Mouse (Mus musculus): Measurements from ENCODE around the gene Rnf146.
"Not testable (repeated sequence)": the region's sequence is repeated elsewhere in the genome, so short reads cannot be mapped to it uniquely, and the experiment has no call there.

The Rnf146 gene

GRCm38 (mm10) chr10:29362197-29362900 lies at the start of gene Rnf146:
Gene Rnf146 (minus strand): TSS chr10:29362442.
- no peak for DNase-seq (ENCODE audit: low spot score in 2 of 2)

DNA sequence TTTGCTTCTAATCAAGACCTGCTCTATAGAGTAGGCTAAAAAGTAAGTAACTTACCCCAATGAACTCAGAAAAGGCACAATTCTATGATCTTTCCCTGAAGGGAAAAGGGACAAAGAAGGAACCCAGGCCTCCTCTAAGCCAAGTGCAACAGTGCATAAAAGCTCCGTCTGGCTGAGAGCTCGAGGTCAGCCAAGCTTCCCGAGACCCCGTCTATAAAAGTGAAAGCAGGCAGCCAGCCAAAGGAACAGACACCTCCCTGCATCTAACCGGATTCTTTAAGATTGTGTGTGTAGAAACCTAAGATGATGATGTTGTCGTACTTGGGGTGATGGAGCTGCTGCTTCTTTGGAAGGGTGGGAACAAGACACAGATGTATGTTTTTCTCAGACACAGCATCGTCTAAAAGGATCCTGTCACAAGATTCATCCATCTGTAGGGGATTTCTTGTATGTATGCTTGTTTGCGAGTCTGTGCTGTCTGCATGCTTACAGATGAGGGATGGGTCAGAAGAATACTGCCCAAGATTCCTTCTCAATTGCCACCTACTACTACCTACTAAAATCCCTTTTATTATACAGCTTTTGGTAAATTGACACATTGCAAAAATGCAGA lies 40.5 kb upstream of the Rnf146 start:
- DNase-seq (ENCODE audit: low spot score in 2 of 2) = no peak

DNA sequence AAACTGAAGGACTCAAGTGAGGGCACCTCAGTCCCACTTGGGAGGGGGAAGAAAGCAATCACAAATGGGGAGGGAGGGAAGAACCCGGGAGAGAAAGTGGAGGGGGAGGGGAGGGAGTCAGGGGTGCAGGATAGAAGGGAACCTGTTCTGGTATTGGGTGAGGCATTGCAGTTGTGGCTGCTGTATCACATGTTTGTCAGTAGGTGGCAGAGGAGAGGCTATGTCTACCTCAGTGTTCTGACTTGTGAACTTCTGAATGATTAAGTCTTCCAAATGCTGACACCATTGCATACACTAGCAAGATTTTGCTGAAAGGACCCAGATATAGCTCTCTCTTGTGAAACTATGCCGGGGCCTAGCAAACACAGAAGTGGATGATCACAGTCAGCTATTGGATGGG lies 32.6 kb upstream of the Rnf146 start:
- DNase-seq (ENCODE audit: low spot score in 2 of 2) = not testable (repeated sequence)

- DNase-seq (ENCODE audit: low spot score in 2 of 2) = no peak
Measured at GRCm38 (mm10) chr10:29381558-29381957, 19.3 kb upstream of the Rnf146 start.

DNA sequence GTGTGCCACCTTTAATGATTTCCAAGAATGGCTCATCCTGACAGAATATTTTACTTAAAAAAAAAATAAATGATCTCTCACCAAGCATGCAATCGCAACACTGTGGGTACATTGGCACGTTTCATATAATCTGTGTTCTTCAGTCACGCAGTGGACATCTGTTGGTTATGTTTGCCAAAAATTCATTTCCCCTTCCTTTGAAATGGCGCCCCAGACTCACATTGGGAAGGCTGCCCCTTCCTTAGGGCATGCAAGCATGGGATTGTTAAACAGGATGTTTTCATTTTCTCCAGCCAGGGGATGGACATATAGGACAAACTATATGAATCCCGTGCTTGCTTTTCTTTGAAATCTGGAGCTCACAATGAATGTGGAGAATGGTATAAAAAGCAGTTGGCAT lies 11.8 kb upstream of the Rnf146 start:
- DNase-seq (ENCODE audit: low spot score in 2 of 2) = no peak

DNA sequence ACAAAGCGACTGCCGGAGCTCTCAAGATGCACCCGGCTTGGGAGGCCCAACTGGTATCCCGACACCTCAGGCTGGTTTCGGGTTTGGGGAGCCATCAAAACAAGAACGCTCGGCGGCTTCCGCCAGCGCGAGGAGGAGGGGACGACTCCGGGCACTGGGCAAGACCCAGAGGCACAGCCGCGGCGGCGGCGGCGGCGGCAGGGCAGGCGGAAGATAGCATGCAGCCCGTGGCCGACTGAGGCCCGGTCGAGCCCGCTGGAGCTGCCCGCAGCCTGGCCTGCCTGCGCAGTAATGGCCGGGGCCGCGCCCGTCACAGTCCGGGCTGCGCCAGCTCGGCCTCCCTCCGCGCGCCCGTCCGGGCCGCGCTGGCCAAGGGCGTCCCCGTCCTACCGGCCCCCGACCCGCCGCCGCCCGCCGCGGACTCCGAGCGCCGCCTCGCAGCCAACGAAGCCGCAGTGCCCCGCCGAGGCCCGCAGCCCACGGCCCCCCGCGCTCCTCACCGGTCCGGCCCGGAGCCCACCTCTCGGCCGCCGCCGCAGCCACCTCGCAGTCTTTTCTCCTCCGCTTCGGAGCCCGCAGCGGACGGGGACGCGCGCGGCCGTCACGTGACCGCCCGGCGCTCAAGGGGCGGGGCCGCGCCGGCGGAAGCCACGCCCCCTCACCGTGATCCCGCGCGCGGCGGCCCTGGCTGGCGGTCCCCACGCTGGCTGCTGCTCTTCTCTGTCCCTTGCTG lies 612 bp downstream of the Rnf146 start:
- peak; percentile 61 to 83 for DNase-seq (ENCODE audit: low spot score in 2 of 2)

DNA sequence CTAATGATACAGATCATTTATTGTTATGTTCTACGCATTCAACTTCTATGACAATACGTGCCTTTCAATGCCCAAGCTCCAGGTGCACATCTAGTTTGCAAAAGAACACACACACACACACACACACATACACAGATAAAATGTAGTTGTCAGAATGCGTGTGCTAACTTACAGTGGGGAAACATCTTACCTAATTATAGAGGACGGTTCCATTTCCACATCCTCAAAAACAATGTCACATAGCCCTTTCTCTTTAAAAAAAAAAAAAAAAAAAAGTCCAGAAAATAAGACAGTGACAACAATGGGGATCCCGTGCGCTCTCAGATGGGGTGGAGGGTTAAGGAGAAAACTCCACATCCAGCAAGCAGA lies 1.2 kb downstream of the Rnf146 start:
- DNase-seq (ENCODE audit: low spot score in 2 of 2) = no peak

DNA sequence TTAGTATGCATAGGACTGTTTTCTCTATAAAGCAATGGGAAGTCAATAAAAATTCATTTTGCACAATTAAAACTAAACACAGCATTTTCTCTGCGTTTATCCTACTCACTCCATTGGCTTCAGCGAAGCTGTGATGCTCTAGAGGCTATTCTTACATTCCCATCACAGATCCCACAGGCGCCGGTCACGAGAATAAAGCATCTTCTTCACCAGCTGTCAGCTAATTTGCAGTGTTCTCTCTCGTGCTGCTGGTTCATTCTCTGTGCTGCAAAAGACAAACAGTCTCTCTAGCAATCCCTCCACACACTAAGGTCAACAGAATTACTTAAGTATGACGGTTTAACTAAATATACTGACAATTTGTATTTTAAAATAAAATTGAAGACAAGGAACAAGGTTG lies 8.1 kb downstream of the Rnf146 start:
- peak in 1 of 2 experiments; percentile 69 for DNase-seq (ENCODE audit: low spot score in 2 of 2)

GRCm38 (mm10) chr10:29352575-29352974 lies 9.7 kb downstream of the Rnf146 start:
- DNase-seq (ENCODE audit: low spot score in 2 of 2) = no peak

DNA sequence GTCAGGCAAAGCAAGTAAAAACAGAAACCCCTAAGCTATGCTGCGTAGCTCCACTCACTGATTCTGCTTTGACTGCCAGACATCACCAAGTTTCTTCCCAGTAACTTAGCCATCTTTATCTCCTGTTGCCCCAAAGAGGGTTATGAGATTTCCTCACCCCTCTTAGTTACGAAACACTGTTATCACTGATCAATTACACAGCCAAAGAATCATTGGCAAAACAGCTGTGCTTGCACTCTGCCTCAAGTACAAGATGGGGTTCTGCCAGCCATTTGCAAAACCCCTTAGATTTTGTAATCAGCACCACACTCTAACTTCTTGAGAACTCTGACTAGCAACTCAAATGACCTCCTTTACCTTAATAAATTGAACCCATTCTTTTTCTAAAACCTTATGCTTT lies 10.8 kb downstream of the Rnf146 start:
- DNase-seq (ENCODE audit: low spot score in 2 of 2) = no peak

DNA sequence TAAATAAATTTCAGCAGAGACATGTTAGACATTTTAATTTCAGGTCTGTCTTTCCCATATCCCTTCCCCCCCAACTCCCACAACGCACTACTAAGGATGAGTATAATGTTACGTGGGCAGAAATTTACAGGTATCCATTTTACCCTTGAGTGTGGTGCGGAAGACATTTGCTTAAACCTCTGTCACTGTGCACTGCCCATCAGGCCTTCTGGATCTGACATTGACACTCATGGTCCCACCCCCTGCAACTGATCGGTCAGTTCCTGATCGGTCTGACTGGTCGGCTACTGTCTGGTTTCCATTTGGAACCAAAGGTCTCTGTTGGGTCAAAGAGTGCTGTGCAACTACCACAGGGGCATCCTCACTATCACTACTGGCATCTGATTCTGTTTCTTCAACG lies 15.6 kb downstream of the Rnf146 start:
- no peak for DNase-seq (ENCODE audit: low spot score in 2 of 2)

GRCm38 (mm10) chr10:29344232-29344631 lies 18.0 kb downstream of the Rnf146 start:
- peak in 1 of 2 experiments; percentile 16 for DNase-seq (ENCODE audit: low spot score in 2 of 2)

DNA sequence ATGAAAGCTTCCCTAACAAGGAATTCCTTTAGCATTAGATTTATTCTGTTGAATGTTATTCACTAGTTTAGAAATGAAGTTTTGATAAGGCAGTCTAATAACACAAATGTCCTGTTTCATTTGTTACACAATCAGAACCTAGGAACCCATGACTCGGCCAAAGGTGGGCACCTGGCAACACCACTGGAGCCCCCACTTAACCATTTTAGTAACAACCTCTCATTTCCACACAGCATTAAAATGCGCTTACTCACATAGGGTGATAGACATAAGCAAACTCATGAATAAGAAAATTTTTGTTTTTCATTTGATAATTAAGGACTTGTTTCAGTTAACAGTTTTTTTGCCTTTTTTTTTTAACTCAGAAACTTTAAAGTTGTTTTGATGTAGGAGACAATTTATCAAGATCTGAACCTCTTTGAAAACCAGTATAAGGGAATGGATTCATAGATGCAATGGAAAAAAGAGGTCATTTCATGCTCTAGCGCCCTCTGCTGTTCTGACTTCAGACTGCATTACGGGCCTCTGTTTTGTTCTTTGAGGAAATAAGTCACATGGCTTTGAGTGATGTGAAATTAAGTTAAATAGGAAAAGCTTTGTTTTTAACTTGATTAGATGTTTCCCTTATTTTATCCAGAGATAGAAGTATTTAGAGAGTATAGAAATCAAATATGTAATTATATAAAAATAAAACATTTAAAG lies 23.7 kb downstream of the Rnf146 start:
- peak in 1 of 2 experiments; percentile 80 for DNase-seq (ENCODE audit: low spot score in 2 of 2)

DNA sequence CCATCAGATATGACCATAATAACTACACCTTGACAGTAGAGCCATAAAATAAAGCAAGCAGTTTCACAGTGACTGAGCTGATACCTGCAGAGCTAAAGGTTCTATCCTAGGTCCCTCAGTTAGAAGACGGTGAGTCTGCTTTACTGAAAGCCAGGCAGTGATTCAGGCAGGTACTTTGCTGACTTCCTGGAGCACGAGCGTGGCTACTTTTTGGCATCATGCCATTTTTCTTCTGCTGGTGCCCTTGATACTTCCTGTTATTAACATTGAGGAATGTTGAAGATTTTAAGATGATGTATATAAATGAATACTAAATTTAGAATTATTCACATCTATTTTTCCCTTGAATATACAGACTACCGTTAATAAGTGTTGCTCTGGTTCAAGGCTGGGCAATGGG lies 28.4 kb downstream of the Rnf146 start:
- no peak for DNase-seq (ENCODE audit: low spot score in 2 of 2)

- no peak for DNase-seq (ENCODE audit: low spot score in 2 of 2)
Measured at GRCm38 (mm10) chr10:29324817-29325216, 37.4 kb downstream of the Rnf146 start.

DNA sequence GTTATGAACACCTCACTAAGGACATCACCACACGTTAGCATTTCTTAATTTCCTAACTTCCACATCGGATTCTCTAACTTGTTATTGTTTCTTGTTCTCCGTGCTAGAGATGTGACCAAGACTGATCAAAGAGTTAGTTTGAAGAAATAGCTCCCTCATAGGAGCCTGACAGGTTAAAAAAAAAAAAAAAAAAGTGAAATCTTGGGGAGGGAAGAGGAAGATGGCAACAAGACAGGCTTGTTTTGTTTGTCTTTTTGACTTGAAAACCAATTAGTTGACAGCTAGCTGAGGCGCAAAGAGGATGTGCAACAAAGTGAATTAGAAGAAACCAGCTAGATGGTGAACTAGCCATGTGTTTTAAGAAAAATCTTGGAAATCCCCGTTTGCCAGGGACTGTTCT lies 48.3 kb downstream of the Rnf146 start:
- DNase-seq (ENCODE audit: low spot score in 2 of 2) = no peak

- peak; percentile 62 to 82 for DNase-seq (ENCODE audit: low spot score in 2 of 2)
Measured at GRCm38 (mm10) chr10:29313064-29313638, 49.1 kb downstream of the Rnf146 start, which contains the start of gene Echdc1. Gene Echdc1 (plus strand): TSS chr10:29313166.

GRCm38 (mm10) chr10:29311480-29312219 lies 50.6 kb downstream of the Rnf146 start:
- DNase-seq (ENCODE audit: low spot score in 2 of 2) = no peak

- DNase-seq (ENCODE audit: low spot score in 2 of 2) = no peak
Measured at GRCm38 (mm10) chr10:29302230-29302629, 60.0 kb downstream of the Rnf146 start.
